Mouse (Mus musculus) testis, postnatal 14 days (tissue): ENCODE measurements around the gene Olfr1231.

ENCODE experiments used
- DNase-seq: peaks from one replicate; pipeline ENCODE4 v3.0.0; 2021; ENCODE audit warnings: low spot score

The Olfr1231 gene

GRCm38 (mm10) chr2:89306974-89307373 lies at the start of gene Olfr1231:
TSS of gene Olfr1231 (minus strand) at chr2:89307074.
- no peak for DNase-seq

GRCm38 (mm10) chr2:89342298-89342697 lies 35.4 kb upstream of the Olfr1231 start, which contains the start of gene Olfr1233:
TSS of gene Olfr1233 (minus strand) at chr2:89342398.
- DNase-seq = no peak

- no peak for DNase-seq
Measured at GRCm38 (mm10) chr2:89329575-89329974, 22.7 kb upstream of the Olfr1231 start, which contains the start of gene Olfr1232. TSS of gene Olfr1232 (minus strand) at chr2:89329675.

- DNase-seq = no peak
Measured at GRCm38 (mm10) chr2:89297168-89297567, 9.7 kb downstream of the Olfr1231 start, which contains the start of gene Olfr1230. TSS of gene Olfr1230 (minus strand) at chr2:89297268.

- DNase-seq = no peak
Measured at GRCm38 (mm10) chr2:89287914-89288313, 19.0 kb downstream of the Olfr1231 start, which contains the start of gene Olfr1229. TSS of gene Olfr1229 (minus strand) at chr2:89288014.

- DNase-seq = no peak
Measured at GRCm38 (mm10) chr2:89253962-89254361, 52.9 kb downstream of the Olfr1231 start, which contains the start of gene Olfr1228. TSS of gene Olfr1228 (minus strand) at chr2:89254062.
